Mouse (Mus musculus) left cerebral cortex, adult 18-20 months (tissue): ENCODE data around the gene Methig1. TPM values are rescaled to one million over a fixed set of nuclear protein-coding genes. Genes with fewer than 3 reads are reported as not detected.
"Not testable (repeated sequence)": the region's sequence is repeated elsewhere in the genome, so short reads cannot be mapped to it uniquely, and the experiment has no call there.

Experiments
- DNase-seq, 2 experiments: peaks; one replicate each; pipeline ENCODE4 v3.0.0; 2021 to 2022; ENCODE audit warnings: low spot score in 2 of 2, mixed read lengths in 1 of 2
- total RNA-seq, 2 experiments: library from RNA; stranded (reverse); gene quantifications; 2 replicates each; pipeline ENCODE4 v1.2.3; 2021

The Methig1 gene
- total RNA-seq, 2 experiments from 2014 or later, result not detected

DNA sequence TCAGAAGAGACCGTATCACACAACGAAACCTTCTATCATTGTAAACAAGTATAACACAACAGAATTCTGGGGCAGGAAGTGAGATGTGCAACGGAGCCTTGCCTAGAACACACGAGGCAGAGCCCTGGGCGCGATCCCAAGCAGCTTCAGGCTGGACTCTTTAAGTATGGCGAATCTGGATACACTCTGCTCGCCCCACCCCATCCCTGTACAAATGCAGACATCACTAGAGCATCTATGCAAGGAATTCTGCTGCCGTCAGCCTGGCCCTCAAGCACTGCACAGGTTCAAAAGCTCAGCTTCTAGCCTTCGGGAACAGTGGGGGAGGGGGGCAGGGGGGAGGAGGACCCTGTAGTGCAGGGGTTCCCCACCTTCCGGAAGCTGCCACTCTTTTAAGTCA is 40.1 kb downstream of the Methig1 start:
- DNase-seq, result no peak

DNA sequence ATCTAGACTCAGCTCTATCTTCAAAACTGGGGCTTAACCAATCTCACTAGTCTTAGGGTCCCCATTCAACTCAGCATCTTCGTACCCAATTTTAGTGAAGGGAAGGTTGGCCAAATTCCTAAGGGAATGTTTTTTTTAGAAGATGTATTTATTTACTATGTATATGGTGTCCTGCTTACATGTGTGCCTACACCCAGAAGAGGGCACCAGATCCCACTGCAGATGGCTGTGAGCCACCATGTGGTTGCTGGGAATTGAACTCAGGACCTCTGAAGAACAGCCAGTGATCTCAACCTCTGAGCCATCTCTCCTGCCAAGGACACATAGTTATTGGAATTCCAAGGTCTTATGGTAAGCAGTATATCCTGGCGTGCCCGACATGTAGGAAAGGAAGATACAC is 42.6 kb downstream of the Methig1 start:
- no peak for DNase-seq

DNA sequence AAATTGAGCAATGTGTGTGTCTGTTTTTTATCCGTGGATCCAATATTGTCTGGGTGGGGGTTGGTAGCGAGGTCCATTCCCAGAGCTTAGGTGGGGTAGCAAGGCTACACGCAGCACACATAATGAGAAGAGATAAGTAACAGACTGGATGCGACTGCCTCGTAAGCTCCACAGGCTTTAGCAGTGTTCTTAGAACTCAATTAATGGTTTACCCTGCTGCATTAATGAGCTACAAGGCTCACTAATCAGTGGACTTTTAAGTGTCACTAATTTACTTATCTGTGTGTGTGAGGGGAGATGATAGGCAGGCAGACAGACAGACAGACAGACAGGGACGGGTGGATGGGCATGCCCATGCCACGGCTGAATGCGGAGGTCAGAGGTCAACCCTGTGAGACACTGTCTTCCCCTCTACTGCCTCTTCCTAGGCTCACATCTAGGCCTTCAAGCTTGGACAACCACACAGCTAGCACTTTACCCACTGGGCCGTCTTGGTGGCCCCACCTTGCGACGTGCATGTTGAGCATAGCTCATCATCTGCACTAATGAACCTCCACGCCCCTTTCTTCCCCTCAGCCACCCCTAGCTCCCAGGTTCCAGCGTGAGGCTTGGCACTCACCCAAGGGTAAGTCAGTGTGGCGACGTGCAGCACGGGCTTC is 47.8 kb downstream of the Methig1 start:
- no peak for DNase-seq

DNA sequence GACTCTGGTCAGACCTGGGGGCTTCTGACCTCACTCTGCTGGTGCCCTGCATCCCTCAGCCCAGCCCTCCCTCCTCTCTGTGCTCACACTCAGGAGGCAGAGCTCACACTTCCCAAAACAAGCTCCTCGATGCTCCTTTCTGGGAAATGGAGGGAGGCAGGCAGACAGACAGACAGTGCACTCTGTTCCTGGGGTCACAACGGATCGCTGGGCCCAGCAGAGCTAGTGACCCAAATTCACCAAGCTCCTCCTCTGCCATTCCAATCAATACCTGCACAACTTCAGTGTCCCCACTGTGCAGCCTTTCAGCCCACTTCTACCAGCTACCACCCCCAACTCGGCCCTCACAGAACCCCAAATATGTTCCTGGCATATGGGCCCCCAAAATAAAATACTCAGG is 48.9 kb downstream of the Methig1 start:
- DNase-seq, result no peak

DNA sequence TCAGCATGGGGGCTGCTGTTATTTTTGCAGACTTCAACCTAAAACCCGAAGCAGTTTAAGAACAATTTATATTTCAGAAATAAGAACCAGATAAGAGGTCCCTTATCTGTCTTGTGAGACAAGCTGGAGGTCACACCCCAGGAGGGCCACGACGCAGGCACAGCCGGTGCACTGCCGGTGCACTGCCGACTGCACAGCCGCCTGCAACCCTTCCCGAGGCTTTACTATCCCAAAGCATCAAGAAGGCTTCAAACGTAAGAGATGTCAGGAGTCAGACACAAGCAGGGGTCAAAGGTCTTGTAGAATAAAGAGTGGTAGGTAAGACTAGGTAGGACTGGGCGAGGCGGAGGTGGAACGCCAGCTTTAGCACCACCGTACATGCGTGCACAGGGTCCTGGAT is 49.4 kb downstream of the Methig1 start:
- no peak for DNase-seq

DNA sequence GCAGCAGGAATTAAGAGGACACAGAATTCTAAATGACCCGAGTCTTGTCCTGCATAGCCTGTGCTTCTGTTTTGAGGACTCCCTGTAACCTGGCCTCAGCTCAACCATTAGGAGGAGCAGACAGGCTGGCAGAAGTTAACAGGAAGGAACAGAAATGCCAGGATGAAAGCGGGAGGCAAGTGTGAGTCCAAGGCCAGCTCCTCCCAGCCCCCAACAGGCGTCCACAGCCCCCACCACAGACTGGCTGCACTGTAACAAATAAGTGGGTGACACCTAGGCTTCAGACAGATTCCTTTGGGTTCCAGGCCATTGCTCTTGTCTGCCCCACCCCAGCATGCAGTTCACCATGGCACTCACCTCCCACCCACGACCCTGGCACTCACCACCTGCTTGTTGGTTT is 49.8 kb downstream of the Methig1 start:
- no peak for DNase-seq

DNA sequence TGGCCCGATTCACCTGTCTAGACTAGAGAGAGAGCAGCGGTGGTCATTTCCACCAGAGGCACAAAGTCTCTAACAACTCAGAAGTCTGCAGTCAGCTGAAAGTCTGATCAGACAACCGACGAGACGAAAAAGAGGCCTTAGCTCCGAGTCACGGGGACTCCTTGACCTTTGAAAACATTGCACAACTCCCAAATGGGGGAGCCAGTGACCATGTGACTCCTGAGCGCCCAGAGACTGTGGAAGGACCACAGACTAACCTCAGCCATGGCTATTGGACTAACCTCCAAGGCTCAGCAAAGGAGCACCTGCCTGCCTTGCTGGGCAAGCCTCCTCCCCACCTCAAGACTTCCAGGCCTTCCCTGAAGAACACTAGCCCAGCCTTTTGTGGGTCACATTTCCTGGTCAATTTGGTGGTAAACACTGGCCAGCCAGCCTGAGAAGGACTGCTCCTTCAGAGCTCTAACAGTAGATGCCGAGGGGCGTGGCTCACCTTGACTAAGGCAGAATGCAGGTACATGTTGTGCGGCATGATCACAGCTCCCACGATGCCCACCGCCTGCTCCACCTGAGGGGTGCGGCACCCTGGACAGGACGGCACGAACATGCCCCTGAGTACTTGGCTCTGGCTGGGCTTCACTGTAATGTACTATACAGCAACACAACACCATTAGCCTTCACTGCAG is 50.5 kb downstream of the Methig1 start:
- DNase-seq, result no peak

DNA sequence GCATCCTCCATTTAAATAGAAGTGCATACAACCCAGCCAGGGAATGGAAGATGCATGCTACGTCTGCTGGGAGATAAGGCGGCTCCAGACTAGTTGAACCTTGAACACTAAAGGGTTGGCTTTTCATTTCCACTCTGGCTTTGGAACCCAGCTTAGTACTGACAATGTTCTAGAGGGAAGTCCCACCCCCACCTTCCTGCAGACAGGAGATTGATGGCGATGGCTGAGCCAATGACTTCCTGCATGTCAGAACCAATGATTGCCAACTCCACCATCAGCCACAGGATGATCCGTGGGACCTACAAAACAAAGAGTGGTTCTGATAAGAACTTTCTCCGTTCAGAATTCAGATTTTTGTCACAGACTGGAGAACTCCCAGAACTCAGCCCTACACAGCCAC is 53.1 kb downstream of the Methig1 start:
- DNase-seq, result no peak

DNA sequence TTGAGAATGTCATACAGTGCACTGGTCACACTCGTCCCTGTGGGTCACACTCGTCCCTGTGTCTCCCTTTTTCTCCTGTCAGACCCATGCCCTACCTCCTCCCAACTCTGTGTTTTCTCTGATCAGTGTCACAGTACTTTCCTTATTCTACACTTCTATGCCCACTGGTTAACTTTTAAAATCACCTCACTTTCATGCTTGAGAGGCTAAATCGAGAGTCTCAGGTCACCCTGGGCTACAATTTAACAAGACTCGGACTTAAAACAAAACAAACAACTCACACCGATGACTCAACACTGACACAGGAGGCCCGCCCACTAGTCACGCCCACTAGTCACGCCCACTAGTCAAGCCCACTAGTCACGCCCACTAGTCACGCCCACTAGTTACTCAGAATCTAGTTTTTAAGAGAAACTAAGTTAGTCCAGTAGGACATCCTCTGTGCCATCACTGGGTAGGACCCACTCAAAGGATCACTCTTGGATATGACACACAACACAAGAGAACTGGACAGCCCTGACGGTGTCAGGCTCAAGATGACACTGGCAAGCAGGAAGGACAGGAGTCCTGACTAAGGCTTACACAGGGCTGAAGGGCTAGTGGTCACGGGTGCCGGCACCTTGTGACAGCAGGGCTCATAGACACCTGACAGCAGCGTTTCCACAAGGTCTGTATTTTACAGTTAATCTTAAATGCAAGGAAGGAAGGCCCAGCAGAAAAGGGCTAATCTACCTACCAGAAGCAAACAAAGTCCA is 58.1 kb downstream of the Methig1 start:
- no peak for DNase-seq

DNA sequence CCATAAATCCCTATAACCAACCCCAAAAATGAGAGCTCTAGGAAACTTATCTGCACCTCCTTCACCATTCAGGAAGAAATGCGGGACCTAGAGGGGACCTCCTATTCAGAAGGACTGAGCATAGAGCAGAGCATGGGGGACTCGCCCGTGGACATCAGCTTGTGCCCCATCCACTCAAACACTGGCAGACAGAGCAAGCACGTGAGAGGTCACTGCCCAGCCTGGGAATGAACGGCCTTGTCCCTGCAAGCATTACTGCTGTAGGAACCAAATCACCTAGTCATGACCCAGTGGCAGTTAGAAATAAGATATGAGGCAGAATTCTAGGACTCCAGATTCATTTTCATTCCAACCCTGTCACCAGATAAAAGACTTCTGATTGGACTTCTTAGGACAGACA is 58.8 kb downstream of the Methig1 start:
- DNase-seq, result no peak

DNA sequence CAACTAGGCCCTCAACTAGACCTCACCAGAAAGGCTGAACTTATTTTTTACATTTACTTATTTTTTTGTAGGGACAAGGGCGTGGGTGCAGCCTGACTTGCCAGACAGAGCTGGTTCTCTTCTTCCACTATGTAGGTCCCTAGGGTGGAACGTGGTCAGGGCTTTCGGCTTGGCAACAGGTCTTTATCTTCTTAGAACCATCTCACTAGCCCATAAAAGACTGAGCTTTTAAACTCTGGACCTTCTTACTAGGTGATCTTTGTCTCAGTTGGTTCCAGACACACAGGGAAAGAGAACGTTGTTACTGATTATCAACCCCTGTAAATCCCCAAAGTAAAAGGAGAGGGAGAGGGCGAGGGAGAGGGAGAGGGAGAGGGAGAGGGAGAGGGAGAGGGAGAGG is 60.4 kb downstream of the Methig1 start:
- no peak for DNase-seq

DNA sequence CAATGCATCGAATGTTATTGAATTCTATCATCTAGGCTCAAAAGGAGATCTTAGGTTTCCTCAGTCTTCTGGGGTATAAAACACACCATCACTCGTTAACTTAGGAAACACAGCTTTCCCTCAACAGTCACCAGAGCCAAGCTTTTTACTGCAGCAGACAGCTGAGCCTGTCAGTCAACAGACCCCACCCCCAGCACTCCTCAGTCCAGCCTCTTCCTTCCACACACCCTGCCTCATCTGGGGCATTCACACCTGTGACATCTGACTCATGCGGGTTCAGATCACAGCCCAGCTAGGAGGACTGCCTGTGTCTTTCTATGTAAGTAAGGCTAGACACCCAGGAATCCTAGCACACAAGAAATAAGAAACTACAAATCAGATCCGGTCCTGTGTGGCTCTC is 61.1 kb downstream of the Methig1 start:
- no peak for DNase-seq

DNA sequence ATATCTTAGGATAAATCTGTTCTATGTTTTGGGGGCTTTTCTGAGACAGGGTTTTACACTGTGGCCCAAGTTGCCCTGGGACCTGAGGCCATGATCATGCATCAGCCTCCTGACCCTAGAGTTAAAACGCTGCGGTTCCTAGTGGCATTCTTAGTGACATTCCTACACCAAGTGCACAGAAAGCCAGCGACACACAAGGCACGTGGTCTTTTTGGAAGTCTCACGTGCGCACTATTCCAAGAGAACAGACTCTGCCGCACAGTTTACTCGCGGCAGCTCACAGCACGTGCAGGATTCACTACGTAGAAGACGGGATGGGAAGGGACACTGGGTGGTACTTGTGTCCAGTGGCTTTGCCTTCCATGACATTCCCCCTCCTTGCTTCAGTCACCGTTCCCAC is 62.0 kb downstream of the Methig1 start:
- DNase-seq, result no peak

DNA sequence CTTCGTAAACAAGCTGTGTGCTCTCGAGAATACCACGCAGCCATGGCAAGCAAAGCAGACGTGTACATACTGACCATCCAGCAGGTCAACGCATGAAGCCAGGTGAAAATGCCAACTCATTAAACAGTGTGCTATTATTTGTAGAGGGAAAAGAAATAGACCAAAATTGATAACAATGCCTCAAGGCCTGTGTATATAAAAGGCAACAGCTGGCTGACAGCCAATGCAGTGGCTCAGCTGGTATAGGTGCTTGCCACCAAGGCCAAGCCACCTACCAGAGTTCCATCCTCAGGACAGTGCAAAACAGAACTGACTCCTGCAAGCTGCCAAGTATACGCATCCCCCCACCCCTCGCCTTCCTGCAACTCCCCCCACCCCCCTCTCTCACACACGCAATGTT is 62.7 kb downstream of the Methig1 start:
- DNase-seq, result no peak

DNA sequence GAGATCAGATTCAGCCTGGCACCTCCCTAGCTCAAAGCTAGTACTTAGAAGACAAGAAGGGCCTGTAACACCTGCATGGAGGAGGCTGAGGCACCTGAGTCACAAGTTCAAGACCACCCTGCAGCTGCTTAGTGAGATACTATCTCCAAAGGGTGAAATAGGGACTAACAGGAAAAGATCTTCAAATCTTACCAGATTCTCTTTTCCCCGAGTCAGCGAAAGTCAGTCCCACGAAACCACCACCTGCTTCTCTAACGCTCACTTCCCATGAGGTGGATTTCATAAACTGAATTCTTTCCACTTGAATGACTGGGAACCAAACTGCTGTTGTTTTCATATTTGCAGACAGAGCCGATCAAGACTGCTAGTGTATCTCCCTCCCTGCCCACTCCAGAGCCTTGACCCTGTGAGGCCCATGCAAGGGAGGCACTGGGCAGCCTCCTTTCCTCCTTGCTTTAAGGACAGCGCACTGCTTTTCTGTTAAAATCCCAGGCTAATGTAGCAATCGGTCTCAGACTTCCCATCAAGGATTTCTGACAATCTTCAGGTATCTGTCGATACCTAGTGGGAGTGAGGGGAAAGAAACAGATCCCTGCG is 65.0 kb downstream of the Methig1 start:
- DNase-seq, result no peak

DNA sequence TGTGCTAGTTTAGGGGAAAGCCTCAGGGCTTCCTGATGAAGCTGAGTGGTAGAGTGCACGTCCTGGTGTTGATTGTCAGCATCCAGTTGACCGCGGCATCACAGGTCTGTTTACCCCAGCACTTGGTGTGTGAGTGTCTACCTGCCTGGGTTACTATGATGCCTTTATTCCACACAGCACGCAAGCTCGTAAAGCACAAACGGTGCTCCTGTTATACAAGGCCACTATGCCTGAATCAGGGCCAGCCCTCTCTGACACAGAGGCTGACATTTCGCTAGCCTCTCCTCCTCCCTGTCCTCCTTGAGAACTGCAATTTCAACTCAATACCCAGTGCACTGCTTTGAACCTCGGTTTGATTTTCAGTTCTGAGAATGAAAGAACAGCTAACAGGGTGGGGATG is 66.4 kb downstream of the Methig1 start:
- no peak for DNase-seq

DNA sequence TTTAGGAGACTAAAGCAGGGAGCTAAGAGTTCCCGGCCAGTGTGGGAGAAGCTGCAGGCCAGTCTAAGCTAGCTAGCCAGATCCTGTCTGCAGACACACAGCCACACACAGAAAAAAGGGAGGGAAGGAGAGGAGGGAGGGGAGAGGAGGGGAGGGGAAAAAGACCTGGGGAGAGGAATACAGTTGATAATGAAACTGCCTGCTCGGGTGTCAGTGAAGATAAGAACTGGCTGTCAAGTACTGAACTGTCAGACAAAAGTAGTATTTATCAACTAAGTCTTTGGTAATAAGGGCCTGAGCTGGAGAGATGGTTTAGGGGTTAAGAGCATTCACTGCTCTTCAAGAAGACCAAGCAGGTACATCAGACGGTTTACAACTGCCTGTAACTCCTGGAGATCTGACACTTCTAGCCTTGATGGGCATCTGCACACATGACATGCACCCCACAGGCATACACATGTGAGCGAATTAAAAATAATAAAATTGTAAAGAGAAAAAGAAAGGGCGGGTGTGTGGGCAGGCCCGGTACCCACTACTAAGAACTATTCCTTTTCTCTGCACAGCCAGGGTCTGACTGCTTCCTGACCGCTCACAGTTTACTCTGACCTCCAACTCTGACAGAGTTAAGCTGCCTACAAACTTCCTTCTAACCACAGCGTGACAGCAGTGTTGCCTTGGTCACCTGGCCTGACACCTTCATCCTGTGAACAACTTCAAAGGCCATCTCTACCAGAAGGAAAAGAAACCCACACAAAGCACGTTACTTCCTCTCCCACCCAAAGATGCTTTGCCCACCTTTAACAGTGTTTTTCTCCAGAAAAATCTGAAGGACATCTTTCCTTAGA is 67.2 kb downstream of the Methig1 start:
- DNase-seq, result no peak

DNA sequence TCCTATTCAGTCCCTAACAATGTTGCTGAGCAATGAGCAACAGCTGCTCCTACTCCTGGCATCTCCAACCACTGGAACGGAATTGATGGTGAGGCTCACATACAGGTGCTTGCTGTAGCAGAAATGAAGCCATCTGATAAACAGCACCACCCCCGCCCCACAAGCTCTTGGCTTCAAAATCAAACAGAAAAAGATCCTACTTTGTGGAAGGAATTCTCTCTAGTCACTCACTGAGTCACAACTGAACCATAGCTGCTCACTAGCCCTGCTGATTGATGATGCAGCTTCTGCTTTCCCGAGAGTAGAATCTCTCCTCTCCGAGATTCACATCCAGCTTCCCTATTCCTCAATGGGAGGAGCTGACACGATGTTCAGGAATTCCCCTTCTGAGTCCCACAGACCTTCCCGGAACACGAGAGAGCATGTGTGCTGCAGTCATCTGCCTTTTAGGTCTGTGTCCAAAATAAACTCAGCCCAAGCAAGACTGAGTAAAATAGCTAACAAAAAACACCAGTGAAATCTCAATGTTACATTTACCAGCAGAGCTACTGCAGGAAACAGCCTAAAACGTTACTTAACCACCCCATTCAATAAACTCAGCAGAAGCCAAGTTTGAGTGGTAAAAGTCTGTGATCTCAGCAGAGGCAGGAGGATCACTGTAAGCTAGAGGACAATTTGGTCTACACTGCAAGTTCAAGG is 68.3 kb downstream of the Methig1 start:
- no peak for DNase-seq

DNA sequence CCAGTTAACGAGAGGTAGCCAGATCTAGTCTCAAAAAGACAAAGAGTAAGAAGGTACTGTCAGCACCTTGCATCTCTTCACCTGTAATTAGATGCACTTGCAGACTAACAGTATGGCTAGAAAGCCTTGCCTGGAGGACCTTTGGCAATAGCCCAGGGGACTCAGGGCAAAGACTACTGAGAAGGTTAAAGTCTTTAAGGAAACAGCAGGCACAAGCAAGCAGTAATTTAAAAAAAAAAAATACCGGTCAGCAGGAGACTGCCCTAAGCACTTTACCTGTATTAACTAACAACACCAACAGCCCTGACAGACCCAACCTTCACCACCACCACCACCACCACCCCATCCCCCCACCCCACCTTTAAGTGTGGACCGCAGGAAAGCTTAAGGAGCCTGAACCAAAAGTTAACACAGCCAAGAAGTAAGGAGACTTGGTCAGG is 68.8 kb downstream of the Methig1 start, which contains the start of gene Gm5475:
TSS of gene Gm5475 (plus strand) at position 390 of the 440 bp plus-strand sequence.
- DNase-seq, result not testable (repeated sequence)

DNA sequence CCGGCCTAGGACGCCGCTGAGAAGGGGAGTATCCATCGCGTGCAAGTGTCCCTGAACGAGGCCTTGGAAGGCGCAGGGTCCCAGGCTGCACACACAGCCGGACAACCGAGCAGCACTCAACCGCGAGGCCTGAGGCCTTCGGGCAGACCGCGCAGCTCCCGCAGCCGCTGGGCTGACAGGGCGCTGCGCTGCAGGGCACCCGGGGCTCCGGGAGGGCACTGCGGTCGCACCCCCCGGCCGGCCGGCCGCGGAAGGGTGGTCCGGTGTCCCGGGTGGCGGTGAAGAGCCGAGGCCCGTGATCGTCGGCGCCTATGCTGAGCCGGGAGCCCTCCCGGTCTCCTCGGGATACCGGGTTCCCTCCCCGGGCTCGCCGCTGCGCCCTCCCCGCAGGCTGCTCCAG is 69.5 kb downstream of the Methig1 start:
- no peak for DNase-seq
